Mouse (Mus musculus) lung, postnatal 0 days (tissue): ENCODE measurements around the gene Car15.

Source experiments
- CTCF ChIP-seq: IDR thresholded peaks from 2 replicates; pipeline ENCODE4 v1.5.1; 2016; ENCODE audit warnings: antibody characterized with exemption, mild to moderate bottlenecking
- EP300 ChIP-seq: IDR thresholded peaks from 2 replicates; pipeline ENCODE4 v1.6.1; 2016; ENCODE audit warnings: antibody characterized with exemption, mild to moderate bottlenecking, control low read depth

- TF ChIP-seq CTCF (no peak), EP300 (no peak)
Measured at GRCm38 (mm10) chr16:17871248-17871647, 33.1 kb upstream of the Car15 start.
